Mouse (Mus musculus) hindbrain, embryonic 12.5 days (tissue): Measurements from ENCODE around the gene Btn2a2. TPM values are rescaled to one million over a fixed set of nuclear protein-coding genes. Genes with fewer than 3 reads are reported as not detected.

ENCODE experiments used
- ATAC-seq: fragments of 200-750 bp; cut with Nextera tagmentation; 2 replicates; pipeline ENCODE4 v1.8.0; 2017; ENCODE audit warnings: moderate TSS enrichment; ENCODE audit not compliant: low FRiP score
- H3K27ac ChIP-seq: fragments of 300-500 bp; sonication (generic); 2 replicates; pipeline ENCODE4 v1.5.1; 2016; ENCODE audit warnings: mild to moderate bottlenecking
- H3K27me3 ChIP-seq: fragments of 300-500 bp; sonication (generic); 2 replicates; pipeline ENCODE4 v1.6.1; 2016; ENCODE audit warnings: mild to moderate bottlenecking
- H3K36me3 ChIP-seq: fragments of 300-500 bp; sonication (generic); 2 replicates; pipeline ENCODE4 v1.6.1; 2016; ENCODE audit warnings: mild to moderate bottlenecking
- H3K4me1 ChIP-seq: fragments of 300-500 bp; sonication (generic); 2 replicates; pipeline ENCODE4 v1.6.1; 2016
- H3K4me2 ChIP-seq: fragments of 300-500 bp; sonication (generic); replicated peaks from 2 replicates; pipeline ENCODE4 v1.6.1; 2016; ENCODE audit warnings: mild to moderate bottlenecking
- H3K4me3 ChIP-seq: fragments of 300-500 bp; sonication (generic); 2 replicates; pipeline ENCODE4 v1.5.1; 2016; ENCODE audit warnings: mild to moderate bottlenecking
- H3K9ac ChIP-seq: fragments of 300-500 bp; sonication (generic); 2 replicates; pipeline ENCODE4 v1.6.1; 2016; ENCODE audit warnings: mild to moderate bottlenecking, moderate library complexity
- H3K9me3 ChIP-seq: fragments of 300-500 bp; sonication (generic); replicated peaks from 2 replicates; pipeline ENCODE4 v1.6.1; 2016; ENCODE audit warnings: mild to moderate bottlenecking
- WGBS: fragments of 180-500 bp; shearing (Covaris S2); methylation state at CpG from one replicate; pipeline ENCODE4 v1.1.7; 2016; 5-methylcytosine and 5-hydroxymethylcytosine counted together
- polyA plus RNA-seq: library from polyadenylated mRNA; unstranded; fragments of >200 nt; fragmentation: Nextera tagmentation; extraction: Ambion mirVana; gene quantifications from 2 replicates; pipeline ENCODE4 v1.2.1, GENCODE M21; 2016

The Btn2a2 gene
- polyA plus RNA-seq, 1 experiment from 2014 or later: 0.34 TPM

DNA sequence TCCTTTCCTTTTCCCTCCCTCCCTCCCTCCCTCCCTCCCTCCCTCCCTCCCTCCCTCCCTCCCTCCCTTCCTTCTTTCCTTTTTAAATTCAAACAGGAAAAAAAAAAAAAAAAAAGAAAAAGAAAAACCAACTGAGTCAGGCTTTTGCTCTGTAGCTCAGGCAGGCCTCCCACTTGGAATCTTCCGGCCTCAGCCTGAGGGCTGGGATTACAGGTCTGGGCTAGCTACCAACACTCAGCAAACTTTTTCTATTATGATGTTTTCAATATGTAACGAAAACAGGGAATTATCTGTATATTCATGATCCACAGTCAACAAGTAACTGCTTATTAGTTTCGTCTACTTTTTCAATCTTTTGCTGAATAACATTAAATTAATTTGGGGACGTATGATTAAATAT is 14.3 kb upstream of the Btn2a2 start:
- 38% methylated on average over 4 of the region's 4 CpGs for WGBS
- H3K9ac ChIP-seq: no peak overlapping the region
- H3K27me3 ChIP-seq: peaks cover 11% of the 10 kb centered on the region
- peaks cover 12% of the 10 kb centered on the region; the same call in 1 of the 2 replicates for H3K4me1 ChIP-seq
- H3K27ac ChIP-seq: no peak overlapping the region
- H3K4me3 ChIP-seq: no peak overlapping the region
- H3K9me3 ChIP-seq: no peaks in the 10 kb centered on the region
- H3K36me3 ChIP-seq: no peaks in the 10 kb centered on the region
- no peak for ATAC-seq
- no peak overlapping the region for H3K4me2 ChIP-seq

DNA sequence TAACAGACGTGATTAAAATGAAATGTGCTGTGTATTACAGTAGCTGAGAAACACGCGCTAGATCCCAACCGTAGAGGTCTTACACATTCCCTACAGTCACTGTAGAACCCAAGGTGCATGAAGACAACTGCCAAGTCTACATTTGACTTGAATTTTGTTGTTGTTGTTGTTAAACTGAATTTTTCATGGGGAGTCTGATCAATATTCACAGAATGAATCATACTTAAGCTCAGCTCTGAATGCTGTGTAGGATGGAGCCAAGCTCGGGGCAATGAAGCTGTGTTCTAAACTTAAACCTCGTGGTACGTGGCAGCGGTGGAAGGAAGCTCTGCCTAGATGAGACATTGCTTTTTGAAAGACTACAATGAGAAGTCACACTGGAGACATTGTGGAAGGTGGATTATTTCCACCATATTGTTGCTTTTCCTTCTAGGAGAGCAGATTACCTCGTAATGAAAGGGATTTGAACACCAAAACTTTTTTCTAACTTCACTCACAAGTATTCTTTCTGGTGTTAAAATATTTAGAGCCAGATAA is 13.4 kb upstream of the Btn2a2 start:
- ATAC-seq: no peak
- no peak overlapping the region; the same call in 1 of the 2 replicates for H3K4me3 ChIP-seq
- H3K27me3 ChIP-seq: peaks cover 11% of the 10 kb centered on the region
- H3K4me1 ChIP-seq: peaks cover 12% of the 10 kb centered on the region; the same call in 1 of the 2 replicates
- WGBS: 29% methylated on average over 9 of the region's 9 CpGs
- no peak overlapping the region for H3K27ac ChIP-seq
- H3K4me2 ChIP-seq: no peak overlapping the region
- no peaks in the 10 kb centered on the region for H3K36me3 ChIP-seq
- no peak overlapping the region for H3K9ac ChIP-seq
- no peaks in the 10 kb centered on the region for H3K9me3 ChIP-seq

DNA sequence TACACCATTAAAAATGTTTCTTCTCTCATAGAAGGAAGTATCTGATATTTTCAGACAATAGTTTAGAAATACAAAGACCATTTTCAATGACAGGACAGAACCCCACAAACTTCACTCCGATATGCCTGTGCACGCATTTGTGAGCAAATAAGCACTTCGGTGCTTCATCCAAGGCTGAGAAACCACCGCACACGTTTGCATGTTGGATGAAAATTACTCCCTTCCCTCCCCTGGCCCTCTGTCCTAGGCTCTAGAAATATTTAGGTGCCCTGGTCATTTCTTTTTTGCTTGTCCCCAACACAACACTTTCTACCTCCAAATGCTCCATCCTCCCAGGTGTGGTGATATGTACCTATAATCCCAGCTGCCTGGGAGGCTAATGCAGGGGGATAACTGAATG is 12.9 kb upstream of the Btn2a2 start:
- Histone ChIP-seq H3K27ac (no peak overlapping the region), H3K36me3 (no peaks in the 10 kb centered on the region), H3K4me2 (peak overlapping the region; percentile 3; the same call in 1 of the 2 replicates), H3K4me3 (no peak overlapping the region), H3K4me1 (peaks cover 12% of the 10 kb centered on the region; the same call in 1 of the 2 replicates), H3K9me3 (no peaks in the 10 kb centered on the region), H3K27me3 (peaks cover 11% of the 10 kb centered on the region), H3K9ac (no peak overlapping the region)
- ATAC-seq: no peak
- 22% methylated on average over 5 of the region's 5 CpGs for WGBS

GRCm38 (mm10) chr13:23500424-23501200 is 12.0 kb upstream of the Btn2a2 start:
- no peaks in the 10 kb centered on the region for H3K36me3 ChIP-seq
- 0 out of 2 replicates have a peak overlapping the region, but pooled peaks have one; percentile 2 for H3K4me2 ChIP-seq
- peak; percentile 69; the same call in 1 of the 2 replicates for ATAC-seq
- under 1% methylated on average over 17 of the region's 17 CpGs for WGBS
- H3K27ac ChIP-seq: no peak overlapping the region
- H3K9ac ChIP-seq: no peak overlapping the region
- H3K4me1 ChIP-seq: peaks cover 7% of the 10 kb centered on the region; the same call in 1 of the 2 replicates
- H3K4me3 ChIP-seq: no peak overlapping the region
- no peaks in the 10 kb centered on the region for H3K9me3 ChIP-seq
- peaks cover 11% of the 10 kb centered on the region for H3K27me3 ChIP-seq

GRCm38 (mm10) chr13:23499943-23500342 is 11.3 kb upstream of the Btn2a2 start:
- 5% methylated on average over 7 of the region's 7 CpGs for WGBS
- Histone ChIP-seq H3K27me3 (peaks cover 11% of the 10 kb centered on the region), H3K4me1 (peaks cover 6% of the 10 kb centered on the region; the same call in 1 of the 2 replicates), H3K27ac (no peak overlapping the region), H3K4me2 (no peak overlapping the region), H3K9ac (no peak overlapping the region), H3K36me3 (no peaks in the 10 kb centered on the region), H3K4me3 (no peak overlapping the region), H3K9me3 (no peaks in the 10 kb centered on the region)
- ATAC-seq: no peak

- no peak overlapping the region for H3K9ac ChIP-seq
- peaks cover 6% of the 10 kb centered on the region; the same call in 1 of the 2 replicates for H3K4me1 ChIP-seq
- H3K36me3 ChIP-seq: no peaks in the 10 kb centered on the region
- peaks cover 11% of the 10 kb centered on the region for H3K27me3 ChIP-seq
- no peak overlapping the region for H3K27ac ChIP-seq
- peak overlapping the region; percentile 24 for H3K4me3 ChIP-seq
- WGBS: 5% methylated on average over 10 of the region's 10 CpGs
- no peak for ATAC-seq
- no peaks in the 10 kb centered on the region for H3K9me3 ChIP-seq
- H3K4me2 ChIP-seq: peak overlapping the region; percentile 44
These were observed 10.0 kb upstream of the Btn2a2 start for GRCm38 (mm10) chr13:23498653-23499052.

GRCm38 (mm10) chr13:23497656-23498321 is 9.1 kb upstream of the Btn2a2 start:
- Histone ChIP-seq H3K9me3 (no peaks in the 10 kb centered on the region), H3K4me1 (peaks cover 6% of the 10 kb centered on the region; the same call in 1 of the 2 replicates), H3K9ac (no peak overlapping the region), H3K4me3 (peak overlapping the region; percentile 24; the same call in 1 of the 2 replicates), H3K27ac (no peak overlapping the region), H3K36me3 (no peaks in the 10 kb centered on the region), H3K27me3 (peaks cover 11% of the 10 kb centered on the region), H3K4me2 (peak overlapping the region; percentile 44)
- no peak for ATAC-seq
- WGBS: 2% methylated on average over 19 of the region's 19 CpGs

- peaks cover 11% of the 10 kb centered on the region for H3K4me1 ChIP-seq
- ATAC-seq: no peak
- peaks cover 8% of the 10 kb centered on the region for H3K27me3 ChIP-seq
- no peaks in the 10 kb centered on the region for H3K9me3 ChIP-seq
- no peaks in the 10 kb centered on the region for H3K36me3 ChIP-seq
- no peak overlapping the region for H3K27ac ChIP-seq
- no peak overlapping the region for H3K4me3 ChIP-seq
- H3K9ac ChIP-seq: no peak overlapping the region
- no peak overlapping the region for H3K4me2 ChIP-seq
- WGBS: 76% methylated on average over 6 of the region's 6 CpGs
These were observed 6.9 kb upstream of the Btn2a2 start for GRCm38 (mm10) chr13:23495526-23495925.

- no peaks in the 10 kb centered on the region for H3K9me3 ChIP-seq
- peak overlapping the region; percentile 45 for H3K4me2 ChIP-seq
- peak overlapping the region; percentile 20 for H3K4me3 ChIP-seq
- no peak for ATAC-seq
- WGBS: 2% methylated on average over 14 of the region's 14 CpGs
- no peak overlapping the region for H3K27ac ChIP-seq
- 0 out of 2 replicates have a peak overlapping the region, but pooled peaks have one; percentile 18 for H3K9ac ChIP-seq
- no peaks in the 10 kb centered on the region for H3K36me3 ChIP-seq
- peaks cover 4% of the 10 kb centered on the region; the same call in 1 of the 2 replicates for H3K27me3 ChIP-seq
- peaks cover 8% of the 10 kb centered on the region for H3K4me1 ChIP-seq
These were observed 3.3 kb upstream of the Btn2a2 start for GRCm38 (mm10) chr13:23491990-23492389.

DNA sequence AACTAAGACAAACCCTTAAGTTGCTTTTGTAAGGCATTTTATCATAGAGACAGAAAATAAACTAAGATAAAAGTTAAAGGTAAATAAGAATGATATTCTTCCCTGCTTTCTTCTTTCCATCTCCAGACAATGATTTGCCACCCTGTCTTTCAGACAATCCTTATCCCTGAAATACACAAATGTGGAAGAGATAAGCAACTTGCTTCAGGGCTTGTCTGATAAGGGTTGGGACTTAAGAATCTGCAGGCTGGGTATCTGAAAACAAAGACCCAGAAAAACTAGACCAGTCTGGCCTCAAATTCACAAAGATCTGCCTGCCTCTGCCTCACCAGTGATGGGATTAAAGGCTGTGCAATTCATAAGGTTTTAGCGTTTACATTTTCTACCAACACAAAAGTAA is 2.6 kb upstream of the Btn2a2 start:
- H3K27me3 ChIP-seq: peaks cover 4% of the 10 kb centered on the region; the same call in 1 of the 2 replicates
- H3K27ac ChIP-seq: no peak overlapping the region
- H3K4me2 ChIP-seq: no peak overlapping the region
- 8% methylated on average over 1 of the region's 1 CpGs for WGBS
- H3K4me3 ChIP-seq: no peak overlapping the region
- H3K36me3 ChIP-seq: no peaks in the 10 kb centered on the region
- peaks cover 8% of the 10 kb centered on the region for H3K4me1 ChIP-seq
- no peaks in the 10 kb centered on the region for H3K9me3 ChIP-seq
- ATAC-seq: no peak
- H3K9ac ChIP-seq: no peak overlapping the region

DNA sequence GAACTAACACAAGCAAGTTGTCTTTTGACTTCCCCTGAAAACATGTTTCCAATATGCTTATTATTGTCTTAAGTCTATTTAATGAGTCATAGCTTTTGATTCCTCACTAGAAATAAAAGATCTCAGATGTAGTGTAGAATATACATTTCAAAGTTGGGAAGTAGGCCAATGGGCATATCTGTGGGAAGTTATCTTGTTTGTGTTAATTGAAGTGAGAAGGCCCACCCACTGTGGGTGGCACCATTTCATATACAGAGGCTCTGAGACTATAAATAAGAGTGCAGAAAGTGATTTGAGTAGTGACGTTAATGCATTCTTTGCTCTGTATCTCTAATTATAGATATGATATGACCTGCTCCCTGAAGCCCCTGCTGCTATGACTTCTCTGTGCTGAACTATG is 2.2 kb upstream of the Btn2a2 start:
- H3K27ac ChIP-seq: no peak overlapping the region
- no peak overlapping the region for H3K9ac ChIP-seq
- no peak for ATAC-seq
- no peak overlapping the region for H3K4me3 ChIP-seq
- no peak overlapping the region for H3K4me2 ChIP-seq
- 72% methylated on average over 1 of the region's 1 CpGs for WGBS
- H3K36me3 ChIP-seq: no peaks in the 10 kb centered on the region
- peaks cover 8% of the 10 kb centered on the region for H3K4me1 ChIP-seq
- H3K27me3 ChIP-seq: peaks cover 4% of the 10 kb centered on the region; the same call in 1 of the 2 replicates
- no peaks in the 10 kb centered on the region for H3K9me3 ChIP-seq

DNA sequence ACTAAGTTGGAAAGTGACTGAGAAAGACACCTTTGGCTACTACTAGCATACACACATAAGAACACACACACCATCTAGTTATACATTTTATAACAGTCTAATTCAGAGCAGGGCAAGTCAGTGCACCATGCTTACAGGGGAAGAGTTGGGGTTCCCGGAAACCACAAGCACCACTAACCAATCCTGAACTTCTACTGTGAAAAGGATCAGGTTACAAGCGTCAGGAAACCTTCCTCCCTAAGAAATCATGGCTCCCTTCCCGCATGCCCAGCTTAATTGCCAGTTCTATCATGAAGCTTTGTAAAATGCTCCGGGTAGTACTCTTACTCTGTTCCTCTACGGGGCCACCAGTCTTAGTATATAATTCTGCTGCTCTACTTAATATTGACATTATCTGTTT is 3.4 kb downstream of the Btn2a2 start:
- H3K4me2 ChIP-seq: no peak overlapping the region
- no peaks in the 10 kb centered on the region for H3K9me3 ChIP-seq
- ATAC-seq: no peak
- no peak overlapping the region for H3K4me3 ChIP-seq
- 0 out of 2 replicates have a peak, but pooled peaks cover 4% of the 10 kb centered on the region for H3K27me3 ChIP-seq
- 53% methylated on average over 5 of the region's 5 CpGs for WGBS
- no peaks in the 10 kb centered on the region for H3K36me3 ChIP-seq
- no peak overlapping the region for H3K9ac ChIP-seq
- no peak overlapping the region for H3K27ac ChIP-seq
- H3K4me1 ChIP-seq: peaks cover 3% of the 10 kb centered on the region; the same call in 1 of the 2 replicates
